In genomic region chr10:75316472-75316871, GRCm38 (mm10) we compare ENCODE assay signal across 8 mouse cellular contexts. TPM values are rescaled to one million over a fixed set of nuclear protein-coding genes. Genes with fewer than 3 reads are reported as not detected.
DNase-seq lines count a peak whose midpoint lies in the region; ATAC-seq and TF ChIP-seq lines count a peak whose summit lies in the region.

No protein-coding gene starts in this region.

- WGBS in heart, embryonic 12.5 days: 5% methylated on average over 9 of the region's 9 CpGs
- WGBS in liver, embryonic 11.5 days: 7% methylated on average over 9 of the region's 9 CpGs
- WGBS in small intestine, adult 2 months: 9% methylated on average over 9 of the region's 9 CpGs

- intact Hi-C loops in gastrocnemius, adult 2 months (cut with DNase I): loop anchor here (2.0 to 5.0 kb wide), 2 partner anchors 76 to 170 kb away; no protein-coding TSS in a partner anchor
- intact Hi-C loops in gastrocnemius, postnatal 36 days (cut with DNase I): loop anchor here (2.0 kb wide), 2 partner anchors 120 to 170 kb away; no protein-coding TSS in a partner anchor

- peak overlapping the region; percentile 69 for H3K9ac ChIP-seq in heart, embryonic 12.5 days
- peak overlapping the region; percentile 13; the same call in 1 of the 2 replicates for H3K9ac ChIP-seq in liver, embryonic 11.5 days (ENCODE audit: low read depth, low read length)

- no peak for DNase-seq in gastrocnemius, adult 2 months
- DNase-seq in gastrocnemius, postnatal 36 days: no peak
- DNase-seq in R1 (ENCODE audit: low read depth, low spot score): peak; percentile 44
- no peak for DNase-seq in liver, embryonic 11.5 days (ENCODE audit: low spot score)
- no peak for DNase-seq in testis, postnatal 14 days (ENCODE audit: low spot score)

- ATAC-seq in heart, embryonic 12.5 days (ENCODE audit: insufficient number of reproducible peaks, low FRiP score): peak; percentile 16; the same call in 1 of the 2 replicates
- no peak for ATAC-seq in liver, embryonic 11.5 days (replicated peaks; ENCODE audit: low FRiP score)
- no peak for ATAC-seq in erythroblast, adult 5-6 weeks (replicated peaks; ENCODE audit: low FRiP score, poor library complexity, severe bottlenecking)

- peaks cover 27% of the 10 kb centered on the region for H3K27me3 ChIP-seq in heart, embryonic 12.5 days (replicated peaks)
- H3K27me3 ChIP-seq in liver, embryonic 11.5 days (replicated peaks; ENCODE audit: control insufficient read depth, insufficient read depth, low read length): peaks cover 17% of the 10 kb centered on the region
- 0 out of 2 replicates have a peak, but pooled peaks cover 9% of the 10 kb centered on the region for H3K27me3 ChIP-seq in small intestine, adult 2 months (ENCODE audit: control insufficient read depth, insufficient read depth, low read length)

- H3K4me1 ChIP-seq in heart, embryonic 12.5 days (replicated peaks): peaks cover 38% of the 10 kb centered on the region
- H3K4me1 ChIP-seq in liver, embryonic 11.5 days (replicated peaks; ENCODE audit: control insufficient read depth, insufficient read depth, low read length): peaks cover 30% of the 10 kb centered on the region
- H3K4me1 ChIP-seq in small intestine, adult 2 months (ENCODE audit: control insufficient read depth, insufficient read depth, insufficient read length, low read length): peaks cover 8% of the 10 kb centered on the region

- TF ChIP-seq POLR2A in small intestine, adult 2 months (IDR thresholded peaks at IDR 0.05; ENCODE audit: low read depth, low read length): no peak

- peak overlapping the region; percentile 76 for H3K4me2 ChIP-seq in heart, embryonic 12.5 days
- peak overlapping the region; percentile 90 for H3K4me2 ChIP-seq in liver, embryonic 11.5 days

- TF ChIP-seq CTCF in gastrocnemius, adult 2 months (IDR thresholded peaks at IDR 0.05): no peak
- no peak for TF ChIP-seq CTCF in small intestine, adult 2 months (IDR thresholded peaks at IDR 0.05; ENCODE audit: extremely low read depth, insufficient read length, insufficient replicate concordance, low read depth, low read length)

- H3K4me3 ChIP-seq in gastrocnemius, adult 2 months: peak overlapping the region; percentile 80
- H3K4me3 ChIP-seq in heart, embryonic 12.5 days: peak overlapping the region; percentile 58
- H3K4me3 ChIP-seq in liver, embryonic 11.5 days (ENCODE audit: low read depth, low read length): peak overlapping the region; percentile 61
- H3K4me3 ChIP-seq in small intestine, adult 2 months (ENCODE audit: low read depth, low read length): peak overlapping the region; percentile 69

- H3K36me3 ChIP-seq in heart, embryonic 12.5 days: peaks cover 14% of the 10 kb centered on the region
- H3K36me3 ChIP-seq in liver, embryonic 11.5 days (ENCODE audit: control insufficient read depth, insufficient read depth, low read length): no peaks in the 10 kb centered on the region
- peaks cover 12% of the 10 kb centered on the region; the same call in 1 of the 2 replicates for H3K36me3 ChIP-seq in small intestine, adult 2 months (ENCODE audit: control insufficient read depth, insufficient read depth, low read length)

- H3K27ac ChIP-seq in gastrocnemius, adult 2 months: peak overlapping the region; percentile 86
- H3K27ac ChIP-seq in heart, embryonic 12.5 days (ENCODE audit: poor library complexity, severe bottlenecking): no peak overlapping the region
- H3K27ac ChIP-seq in liver, embryonic 11.5 days (ENCODE audit: low read depth, low read length): no peak overlapping the region
- H3K27ac ChIP-seq in small intestine, adult 2 months (ENCODE audit: insufficient read depth, low read depth, low read length): no peak overlapping the region

- H3K9me3 ChIP-seq in heart, embryonic 12.5 days (replicated peaks): no peaks in the 10 kb centered on the region
- H3K9me3 ChIP-seq in liver, embryonic 11.5 days (ENCODE audit: control insufficient read depth, low read length): no peaks in the 10 kb centered on the region

RNA-seq across cellular contexts. Expression of gene Adora2a, which starts 0.2 kb away (rescaled TPM):
- total RNA-seq in gastrocnemius, adult 2 months (2021): under 1 TPM; 0.92 to 0.98 TPM
- total RNA-seq in gastrocnemius, postnatal 36 days (2021): 1 to 10 TPM; 1.6 to 1.9 TPM
- 3.1 and 3.7 TPM in 2 replicates for polyA plus RNA-seq in heart, embryonic 12.5 days (2016; fragmentation: Nextera tagmentation; extraction: Ambion mirVana)
- 5.1 and 6.0 TPM in 2 replicates for polyA plus RNA-seq in liver, embryonic 11.5 days (2014; fragmentation: Nextera tagmentation; extraction: Ambion mirVana)
- 2.5 and 7.5 TPM in 2 replicates for polyA plus RNA-seq in small intestine, adult 2 months (2012; rRNA removed)
- 0.42 TPM in 1 of 2 replicates, not detected in the other for total RNA-seq in erythroblast, adult 5-6 weeks (2015; ENCODE audit: low replicate concordance)
- 0.17 TPM in 1 of 2 replicates, not detected in the other for total RNA-seq in erythroblast, adult 5-6 weeks (2017; ENCODE audit: low replicate concordance)
